Mouse (Mus musculus) adrenal gland, adult 8-10 months (tissue): ENCODE results near the gene Agrp. TPM values are rescaled to one million over a fixed set of nuclear protein-coding genes. Genes with fewer than 3 reads are reported as not detected.

Experiments used
- DNase-seq: peaks from one replicate; pipeline ENCODE4 v3.0.0; 2022
- total RNA-seq, 4 experiments: library from RNA; stranded (reverse); gene quantifications; 2 replicates each; pipeline ENCODE4 v1.2.4; 2022

Agrp gene
- total RNA-seq, 4 experiments from 2014 or later, result 0.97 to 11.6 (median 4.2) TPM

DNA sequence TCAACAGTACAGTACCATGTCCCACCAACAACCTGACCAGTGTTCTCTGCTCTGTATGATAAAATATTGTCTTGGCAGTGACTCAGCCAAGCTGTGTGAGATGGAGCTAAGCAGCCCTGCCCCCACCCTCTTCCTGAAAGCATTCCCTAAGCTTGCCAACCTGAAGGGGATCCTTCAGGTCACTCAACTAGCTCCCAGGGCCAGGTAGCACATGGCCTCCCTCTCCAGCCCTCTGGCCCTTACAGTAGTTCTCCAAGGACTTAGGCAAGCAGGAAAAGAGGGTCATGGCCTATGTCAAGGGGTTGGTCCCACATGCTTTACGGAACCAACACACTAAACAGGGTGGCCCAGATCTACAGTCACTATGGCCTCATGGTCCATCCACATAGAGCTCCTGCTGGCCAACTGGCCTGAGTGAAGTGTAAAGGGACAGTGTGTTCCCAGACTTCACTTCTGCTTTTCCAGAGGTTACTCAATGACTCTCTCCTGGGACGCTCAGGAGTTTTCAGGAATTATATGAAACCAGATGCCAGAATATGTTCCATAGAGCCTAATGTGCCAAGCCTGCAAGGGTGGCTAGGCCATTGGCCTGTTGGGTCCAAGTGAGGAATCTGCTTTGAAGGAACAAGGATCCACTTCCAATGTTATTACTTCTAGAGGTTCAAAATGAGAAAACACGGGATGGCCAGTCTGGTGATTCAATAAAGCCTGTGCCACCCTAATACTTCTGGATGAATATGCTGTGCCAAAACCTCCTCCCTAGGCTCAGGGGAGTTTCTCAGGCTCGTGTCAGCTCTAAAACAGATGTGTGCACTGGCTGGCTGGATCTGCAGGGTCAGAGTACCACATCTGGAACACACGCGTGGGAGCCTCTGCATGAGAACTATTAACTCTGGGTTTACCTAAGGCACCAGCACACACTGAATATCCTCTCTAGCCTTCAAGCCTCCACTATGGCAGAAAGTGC is 90.5 kb downstream of the Agrp start:
- DNase-seq, result no peak

DNA sequence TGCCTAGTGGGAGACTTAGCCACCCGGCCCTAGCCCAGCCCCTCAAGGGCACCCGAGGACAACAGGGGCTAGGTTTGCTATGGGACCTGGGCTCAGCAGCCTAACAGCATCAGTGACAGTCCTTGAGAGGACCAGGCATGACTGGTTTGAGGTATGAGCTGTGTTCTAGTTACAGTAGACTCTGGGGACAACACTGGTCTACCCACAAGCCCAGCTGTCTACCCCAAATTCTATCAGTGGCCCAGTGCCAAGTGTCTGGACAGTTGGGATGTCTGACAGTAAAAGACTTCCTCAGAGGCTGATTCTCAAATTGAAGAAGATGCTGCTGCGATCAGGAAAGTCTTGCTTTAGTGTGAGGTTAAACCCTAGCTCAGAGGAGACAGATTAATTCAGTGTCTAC is 91.9 kb downstream of the Agrp start:
- no peak for DNase-seq

DNA sequence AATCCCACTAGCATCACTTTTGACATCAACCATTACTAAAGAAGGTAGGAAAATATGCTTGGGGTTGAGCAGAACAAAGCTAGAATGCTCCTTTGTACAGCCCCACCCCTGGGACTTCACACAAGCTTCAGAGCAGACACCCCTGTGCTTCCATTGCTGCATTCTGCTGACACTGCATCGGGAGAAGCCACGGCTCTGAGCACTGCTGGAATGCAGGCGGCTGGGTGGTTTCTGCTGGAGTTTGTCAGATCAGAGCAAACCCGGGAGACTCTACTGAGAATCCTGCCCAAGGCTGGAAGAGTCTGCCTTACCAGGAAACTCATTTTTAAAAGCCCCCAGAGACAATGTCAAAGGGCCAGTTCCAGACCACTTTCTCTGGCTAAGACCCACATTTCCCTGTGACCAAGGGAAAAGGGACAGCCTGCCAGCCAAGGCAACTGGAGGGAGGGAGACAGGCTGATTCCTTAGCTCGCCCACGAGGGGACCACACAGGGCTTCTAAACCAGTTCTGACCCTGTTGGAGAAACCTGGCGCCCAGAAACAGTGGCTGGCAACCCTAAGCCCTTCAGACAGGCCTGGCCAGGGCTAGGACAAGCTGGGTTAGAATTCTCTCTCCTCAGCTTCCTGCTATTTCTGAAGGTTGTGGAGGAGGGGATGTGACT is 92.5 kb downstream of the Agrp start:
- DNase-seq, result no peak

DNA sequence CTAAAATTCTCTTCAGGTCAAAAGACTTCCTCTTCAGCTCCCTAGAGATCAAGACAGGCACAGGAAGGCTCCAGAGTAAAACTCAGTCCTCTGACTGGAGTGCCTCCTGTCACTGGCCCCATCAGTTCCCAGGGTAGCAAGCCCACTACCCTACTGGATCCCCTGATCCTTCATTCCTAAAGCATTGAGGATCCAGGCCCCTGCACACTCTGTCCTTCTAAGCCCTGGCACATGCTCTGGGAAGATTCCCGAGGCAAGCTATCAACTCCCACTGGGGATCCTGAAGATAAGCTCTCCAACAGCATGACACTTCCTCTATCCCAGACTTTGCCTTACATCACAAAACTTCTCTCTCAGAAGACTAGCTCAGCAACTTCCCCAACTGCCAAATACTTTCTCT is 93.5 kb downstream of the Agrp start:
- DNase-seq, result no peak

DNA sequence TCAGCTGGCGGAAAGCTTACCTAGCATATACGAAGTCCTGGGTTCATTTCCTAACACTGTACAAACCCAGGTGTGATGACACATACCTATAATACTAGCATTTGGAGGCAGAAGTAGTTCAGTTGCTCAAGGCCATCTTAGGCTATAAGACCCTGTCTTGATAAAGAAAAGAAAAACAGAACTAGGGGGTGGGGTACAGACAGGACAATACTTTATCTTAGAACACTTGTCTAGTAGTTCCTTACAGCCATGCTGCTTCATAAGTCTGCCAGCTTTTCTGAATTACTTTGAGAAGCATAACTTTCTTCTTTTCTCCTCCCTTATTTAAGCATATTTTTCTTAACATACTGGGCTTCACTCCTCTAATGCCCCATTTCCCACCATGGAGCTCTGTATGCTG is 94.4 kb downstream of the Agrp start:
- DNase-seq, result no peak

DNA sequence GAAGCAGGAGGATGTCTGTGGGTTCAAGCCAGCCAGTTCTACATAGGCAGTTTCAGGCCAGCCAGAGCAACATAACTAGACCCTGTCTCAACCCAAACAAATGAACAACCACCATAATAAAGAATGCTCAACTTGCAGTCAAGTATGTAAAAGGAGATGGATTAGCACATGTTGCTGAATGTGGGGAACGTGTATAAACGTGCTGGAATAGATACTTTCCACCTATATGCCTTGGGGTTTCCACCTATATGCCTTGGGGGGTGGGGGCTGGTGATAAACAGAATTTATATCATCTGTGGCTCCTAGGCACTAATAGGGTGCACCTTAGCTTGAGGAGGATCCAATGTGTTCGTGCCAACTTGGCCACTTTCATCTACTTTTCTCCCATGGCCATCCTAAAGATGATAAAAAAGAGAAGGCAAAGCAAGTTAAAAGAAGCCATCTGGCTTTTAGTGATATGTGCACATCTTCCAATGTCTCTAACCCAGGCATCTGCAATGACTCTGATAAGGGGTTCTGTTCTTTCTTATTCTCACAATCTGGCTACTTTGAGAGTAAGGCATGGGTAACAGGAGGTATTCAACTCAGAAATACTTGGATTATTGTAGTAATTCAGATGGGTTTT is 95.0 kb downstream of the Agrp start:
- DNase-seq, result no peak

DNA sequence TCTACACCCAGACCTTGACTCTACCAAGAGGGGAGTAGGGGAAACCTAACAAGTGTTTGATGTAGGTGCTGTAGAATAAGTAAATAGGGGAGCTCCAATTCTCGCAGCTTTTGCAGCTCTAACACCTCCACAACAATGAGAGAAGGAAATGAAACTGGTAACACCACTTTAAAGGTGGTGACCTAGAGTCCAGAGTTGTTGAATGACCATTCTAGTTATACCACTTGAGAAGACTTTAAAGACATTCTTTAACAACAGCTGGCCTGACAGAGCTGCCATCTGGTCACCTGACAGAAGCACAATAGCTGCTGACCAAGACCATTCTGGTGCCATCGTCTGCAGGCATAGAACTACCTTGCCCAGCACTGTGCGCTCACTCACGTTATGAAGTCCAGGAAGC is 98.3 kb downstream of the Agrp start:
- DNase-seq, result no peak

DNA sequence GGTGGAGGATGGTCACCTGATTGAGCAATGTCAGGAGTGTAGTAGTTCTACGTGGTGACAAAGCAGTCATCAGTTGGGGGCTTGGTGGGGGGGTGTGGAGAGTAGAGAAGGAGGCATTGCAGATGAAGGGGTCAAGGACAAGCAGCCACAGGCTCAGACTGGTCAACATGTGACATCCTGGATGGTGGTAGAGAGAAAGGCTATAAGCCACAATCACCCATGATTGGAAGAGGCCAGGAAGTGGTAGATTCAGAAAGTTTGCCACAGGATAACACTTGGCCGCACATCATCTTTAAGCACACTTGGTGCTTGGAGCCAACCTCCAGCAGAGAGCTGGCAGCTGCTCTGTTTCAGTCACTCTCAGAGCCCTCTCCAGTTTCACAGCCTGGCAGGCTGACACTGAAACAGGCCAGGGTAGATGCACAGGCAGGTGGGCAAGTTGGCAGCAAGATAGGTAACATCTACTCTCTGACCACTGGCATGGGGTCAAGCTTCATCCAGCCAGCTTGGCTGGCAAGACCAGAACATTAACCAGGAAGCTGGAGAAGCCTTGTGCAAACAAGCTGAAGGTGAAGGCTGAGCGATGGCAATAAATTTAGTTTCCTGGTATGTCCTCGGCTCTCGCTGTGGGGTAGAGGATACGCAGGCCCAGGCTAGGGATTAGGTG is 100.0 kb downstream of the Agrp start:
- DNase-seq, result peak; percentile 52

DNA sequence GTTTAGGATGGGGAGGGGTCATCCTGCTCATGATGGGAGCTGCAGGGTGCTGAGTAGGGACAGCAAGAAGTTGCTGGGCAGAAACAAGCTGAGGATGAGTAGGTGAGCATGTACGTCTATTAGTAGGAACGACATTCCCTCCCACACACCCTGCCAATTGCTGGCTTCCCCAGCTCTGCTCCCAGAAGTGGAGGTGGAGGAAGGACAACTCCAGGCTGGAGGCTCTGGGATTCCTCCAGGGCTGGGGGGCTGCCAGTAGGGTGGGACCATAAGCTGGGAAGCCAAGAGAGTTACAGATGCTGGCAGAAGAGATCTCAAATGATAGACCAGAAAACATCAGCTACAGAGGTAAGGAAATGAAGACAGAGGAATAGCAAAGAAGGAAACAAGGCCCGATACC is 100.6 kb downstream of the Agrp start:
- no peak for DNase-seq

DNA sequence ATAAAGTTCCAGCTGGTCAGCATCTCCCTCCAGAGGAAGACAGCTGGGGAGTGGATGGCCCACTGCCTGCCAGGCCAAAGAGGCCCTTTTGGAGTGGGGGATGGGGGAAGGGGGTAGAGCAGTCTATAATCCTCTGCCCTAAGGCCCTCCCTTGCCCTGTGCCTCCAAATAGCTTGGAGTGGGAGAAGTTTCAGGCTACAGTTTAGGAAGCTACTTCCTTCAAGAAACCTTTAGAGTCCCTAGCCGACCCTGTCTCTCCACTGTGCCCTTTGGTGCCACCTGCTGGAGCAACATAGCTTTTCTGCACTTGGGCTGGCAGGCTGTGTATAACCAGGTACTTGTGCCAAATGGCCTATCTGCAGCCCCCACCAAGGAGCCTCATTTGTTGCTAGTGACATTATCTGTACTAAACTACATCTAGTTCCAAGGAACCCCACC is 103.3 kb downstream of the Agrp start:
- DNase-seq, result no peak

DNA sequence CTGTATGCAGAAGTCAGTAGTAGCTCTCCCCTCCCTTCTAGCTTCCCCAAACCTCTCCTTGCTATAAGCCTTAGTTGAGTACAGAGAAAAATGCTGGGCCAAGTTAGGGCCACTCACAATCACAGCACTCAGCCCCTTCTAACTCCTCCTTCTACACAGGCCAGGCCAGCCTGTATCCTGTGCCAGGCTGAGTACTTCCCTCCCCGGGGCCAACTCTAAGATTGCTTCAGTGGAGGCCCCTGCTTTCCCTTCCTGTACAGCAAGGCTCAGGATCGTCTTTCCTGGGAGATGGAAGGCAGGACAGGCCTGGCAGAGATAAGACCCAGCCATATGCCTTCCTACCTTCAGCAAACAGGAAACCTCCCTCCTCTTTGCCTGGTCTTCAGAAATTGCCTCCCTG is 103.8 kb downstream of the Agrp start:
- no peak for DNase-seq

DNA sequence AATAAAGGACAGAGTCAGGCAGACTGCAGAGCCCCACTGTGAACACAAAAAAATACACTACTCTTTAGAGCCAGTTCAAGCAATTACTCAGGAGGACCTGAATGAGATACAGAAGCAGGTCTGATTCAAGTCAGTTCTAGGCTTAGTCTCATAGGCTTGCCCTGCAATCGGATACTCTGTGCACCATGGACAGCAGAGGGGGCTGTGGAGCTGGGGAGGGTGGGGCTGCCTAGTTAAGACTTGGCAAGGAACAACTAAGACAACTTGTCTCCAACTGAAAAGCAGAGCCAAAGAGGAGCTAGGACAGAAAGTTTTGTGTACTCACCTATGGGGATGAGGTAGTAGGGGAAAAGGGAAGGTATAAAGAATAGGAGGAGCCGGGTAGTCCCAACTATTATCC is 105.4 kb downstream of the Agrp start:
- DNase-seq, result no peak

DNA sequence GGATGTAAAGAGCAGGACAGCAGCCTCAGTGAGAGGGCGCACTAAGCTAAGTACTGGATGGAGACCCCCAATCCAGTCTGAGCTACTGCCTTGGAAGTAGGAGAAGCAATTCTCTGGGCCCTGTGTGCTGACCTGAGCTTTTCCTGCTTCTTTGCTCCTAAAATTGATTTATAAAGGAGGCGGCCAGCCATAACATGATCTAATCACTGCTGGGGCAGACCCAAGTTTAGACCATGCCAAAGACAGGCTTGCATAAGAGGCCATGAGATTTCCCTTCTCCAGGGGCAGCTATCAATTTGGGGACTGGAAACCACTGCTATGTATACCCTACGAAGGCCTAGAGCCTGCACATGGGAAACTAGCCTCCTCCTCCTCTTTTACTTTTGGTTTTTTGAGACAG is 107.9 kb downstream of the Agrp start:
- DNase-seq, result no peak

DNA sequence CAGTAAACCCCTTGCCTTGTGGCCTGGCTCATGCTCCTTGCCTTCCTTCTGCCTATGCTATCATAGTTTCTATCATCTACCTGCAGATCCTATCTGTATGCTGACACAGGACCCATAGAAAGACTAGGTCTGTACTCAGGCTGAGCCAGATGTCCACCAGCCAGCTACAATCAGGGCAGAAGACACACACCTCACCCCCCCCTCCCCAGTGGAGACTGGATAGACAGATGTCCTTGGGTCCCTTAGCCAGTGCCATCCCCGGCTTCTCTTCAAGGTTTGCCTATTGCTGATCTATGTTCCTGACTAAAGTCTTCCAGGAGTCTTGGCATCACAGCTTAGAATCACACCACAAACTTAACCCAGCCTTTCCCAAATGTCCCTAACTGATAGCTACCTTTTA is 109.0 kb downstream of the Agrp start:
- no peak for DNase-seq

DNA sequence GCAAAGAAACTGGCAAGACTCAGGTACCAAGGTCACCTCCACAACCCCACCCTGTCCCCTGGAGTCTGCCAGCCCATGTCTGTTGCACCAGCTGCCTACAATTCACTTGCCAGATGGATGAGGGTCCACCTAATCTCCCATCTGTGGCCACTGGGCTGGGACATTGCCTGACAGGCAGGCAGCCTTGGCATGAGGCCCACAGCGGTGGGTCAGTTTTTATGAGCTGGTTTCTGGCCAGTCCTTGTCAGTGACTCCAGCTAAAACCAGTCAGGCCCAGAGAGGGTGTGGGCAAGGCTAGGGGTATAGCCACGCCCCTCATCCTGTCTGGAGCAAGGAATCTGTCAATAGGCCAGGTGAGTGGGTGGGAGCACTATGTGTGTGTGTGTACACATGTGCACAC is 110.1 kb downstream of the Agrp start:
- no peak for DNase-seq

DNA sequence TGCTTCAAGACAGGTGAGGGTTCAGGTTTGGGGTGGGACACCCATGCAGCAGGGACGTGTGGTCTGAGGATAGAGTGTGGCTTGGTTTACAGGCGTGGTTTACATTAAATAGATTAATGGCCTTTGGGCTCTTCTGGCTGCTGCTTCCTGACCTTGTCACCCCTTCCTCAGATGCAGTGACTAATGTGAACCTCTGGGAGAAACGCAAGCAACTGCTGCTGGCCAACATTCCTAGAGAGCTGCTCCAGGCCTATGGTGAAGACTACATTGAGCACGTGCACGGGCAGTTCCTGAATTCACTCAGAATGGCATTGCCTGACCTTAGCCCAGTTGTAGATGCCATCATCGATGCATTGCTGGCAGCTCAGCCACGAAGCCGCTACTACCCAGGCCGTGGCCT is 114.3 kb downstream of the Agrp start:
- no peak for DNase-seq

DNA sequence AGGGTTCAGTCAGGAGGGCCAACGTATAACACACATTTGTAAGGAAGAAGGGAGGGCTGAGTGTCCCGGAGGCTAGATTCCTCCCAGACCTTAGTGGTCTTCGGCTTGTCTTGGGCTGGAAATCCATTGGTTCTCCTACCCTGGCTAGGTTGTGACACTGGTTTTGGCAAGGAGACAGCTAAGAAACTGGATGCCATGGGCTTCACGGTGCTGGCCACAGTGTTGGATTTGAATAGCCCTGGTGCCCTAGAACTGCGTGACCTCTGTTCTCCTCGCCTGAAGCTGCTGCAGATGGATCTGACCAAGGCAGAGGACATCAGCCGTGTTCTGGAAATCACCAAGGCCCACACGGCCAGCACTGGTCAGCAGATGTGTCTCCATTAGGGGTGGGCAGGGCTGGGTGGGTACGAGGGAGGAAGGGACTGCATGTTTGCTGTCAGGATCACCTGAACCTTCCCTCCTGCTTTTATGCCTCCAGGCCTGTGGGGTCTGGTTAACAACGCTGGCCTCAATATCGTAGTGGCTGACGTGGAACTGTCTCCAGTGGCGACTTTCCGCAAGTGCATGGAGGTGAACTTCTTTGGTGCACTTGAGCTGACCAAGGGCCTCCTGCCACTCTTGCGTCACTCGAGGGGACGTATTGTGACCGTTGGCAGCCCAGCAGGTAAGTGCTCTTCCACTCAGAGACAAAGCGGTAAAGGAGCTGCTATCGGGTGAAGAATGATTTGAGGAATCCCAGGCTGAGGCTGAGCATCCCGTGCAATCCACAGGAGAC is 115.0 kb downstream of the Agrp start:
- DNase-seq, result no peak

DNA sequence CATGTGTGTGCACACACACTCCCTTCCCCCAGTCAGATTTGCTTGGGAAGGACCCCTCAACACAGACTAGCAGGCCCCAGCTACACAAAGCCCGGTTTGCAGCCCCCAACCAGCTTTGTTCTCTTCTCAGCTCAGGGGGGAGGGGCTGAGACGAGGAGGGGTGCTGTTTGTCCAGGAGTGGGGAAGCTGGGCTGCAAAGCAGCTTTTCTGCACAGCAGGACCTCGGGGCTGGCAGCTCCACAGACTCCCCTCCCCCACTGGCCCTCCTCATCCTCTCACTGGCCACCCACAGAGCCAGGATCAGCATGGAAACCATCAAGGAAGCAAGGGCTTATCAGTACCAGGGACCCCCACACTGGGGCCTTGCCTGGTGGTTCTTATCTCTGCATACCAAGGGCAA is 116.1 kb downstream of the Agrp start:
- DNase-seq, result no peak

DNA sequence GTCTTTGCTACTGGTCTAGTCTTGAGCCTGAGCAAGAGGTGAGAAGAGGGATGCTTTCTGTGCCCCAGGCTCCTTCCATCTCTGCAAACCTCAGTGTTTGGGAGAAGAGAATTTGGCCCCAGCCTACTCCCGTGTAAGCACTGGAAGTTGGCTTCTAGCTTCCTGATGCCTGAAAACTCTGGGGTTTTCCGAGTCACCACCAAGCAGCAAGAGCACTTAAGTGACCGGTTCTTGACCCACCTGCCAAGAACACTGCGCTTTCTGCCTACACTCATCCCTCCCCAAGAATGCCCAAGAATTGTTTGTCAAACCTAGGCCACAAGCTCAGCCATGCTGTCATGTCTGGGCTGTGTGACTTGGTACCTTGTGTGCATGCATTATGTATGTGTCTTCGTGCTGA is 116.7 kb downstream of the Agrp start:
- DNase-seq, result no peak

DNA sequence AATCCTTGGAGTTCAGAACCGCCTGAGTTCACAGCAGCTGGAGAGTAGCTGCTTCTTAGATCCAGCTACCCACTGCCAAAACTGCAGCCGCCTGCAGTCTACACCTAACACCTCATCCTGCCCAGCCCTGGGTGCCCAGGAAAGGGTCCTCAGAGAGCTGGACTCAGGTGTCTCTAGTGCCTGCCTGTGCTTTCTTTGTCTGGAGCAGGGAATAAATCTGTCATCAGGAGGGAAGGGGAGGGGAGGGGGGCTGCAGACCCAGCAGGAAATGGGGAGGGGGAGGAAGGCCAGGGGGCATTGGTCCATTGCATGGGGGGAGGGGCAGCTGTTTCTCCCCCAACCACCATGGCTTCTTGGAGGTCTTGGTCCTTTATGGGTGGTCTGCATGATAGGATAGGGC is 117.6 kb downstream of the Agrp start:
- DNase-seq, result no peak

DNA sequence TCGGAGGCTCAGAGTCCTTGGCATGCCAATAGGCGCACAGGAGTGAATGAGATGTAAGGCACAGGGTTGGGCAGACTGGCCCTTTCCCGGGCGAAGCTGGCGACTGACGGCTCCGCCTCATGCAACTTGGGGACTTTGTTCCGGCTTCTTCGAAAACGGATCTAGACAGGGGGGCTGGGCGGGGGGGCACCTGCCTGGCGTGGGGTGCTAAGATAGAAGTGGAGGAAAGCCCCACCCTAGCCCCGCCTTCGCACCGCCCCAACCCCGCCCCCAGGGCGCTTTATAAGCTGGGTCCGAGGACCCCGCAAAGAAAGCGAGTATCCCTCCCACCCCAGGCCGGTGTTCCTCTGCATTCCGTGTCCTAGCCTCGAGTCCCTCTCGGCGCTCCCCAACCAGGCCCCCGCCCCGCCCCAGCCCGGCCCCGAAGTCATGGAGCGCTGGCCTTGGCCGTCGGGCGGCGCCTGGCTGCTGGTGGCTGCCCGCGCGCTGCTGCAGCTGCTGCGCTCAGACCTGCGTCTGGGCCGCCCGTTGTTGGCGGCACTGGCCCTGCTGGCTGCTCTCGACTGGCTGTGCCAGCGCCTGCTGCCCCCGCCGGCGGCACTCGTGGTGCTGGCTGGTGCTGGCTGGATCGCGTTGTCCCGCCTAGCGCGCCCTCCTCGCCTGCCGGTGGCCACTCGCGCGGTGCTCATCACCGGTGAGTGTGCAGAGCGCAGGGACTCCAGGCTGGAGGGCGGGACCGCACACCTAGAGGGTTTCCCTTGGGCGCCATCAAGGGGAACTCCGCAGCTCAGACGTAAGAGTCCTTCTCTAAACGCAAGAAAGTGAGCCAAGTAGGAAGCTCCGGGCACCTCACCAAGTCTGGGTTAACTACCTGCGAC is 118.5 kb downstream of the Agrp start, which contains the start of gene Hsd11b2:
TSS of gene Hsd11b2 (plus strand) at position 320 of the 878 bp plus-strand sequence.
- DNase-seq, result no peak
